Mouse (Mus musculus): ENCODE measurements around the gene Itga6.

GRCm38 (mm10) chr2:71868256-71868655, 122.8 kb downstream of the Itga6 start:
- TF ChIP-seq CTCF (IDR thresholded peaks at IDR 0.05; ENCODE audit: extremely low read depth, insufficient read depth, insufficient read length, insufficient replicate concordance): no peak
- no peak for TF ChIP-seq POLR2A (IDR thresholded peaks at IDR 0.05; ENCODE audit: low read depth, low read length)
